Mouse (Mus musculus) testis, adult 2 months (tissue): ENCODE measurements around the gene Suz12. TPM values are rescaled to one million over a fixed set of nuclear protein-coding genes. Genes with fewer than 3 reads are reported as not detected.

Source experiments
- H3K27ac ChIP-seq: fragments of 200-500 bp; 2 replicates; pipeline ENCODE4 v1.5.1; 2012; ENCODE audit warnings: low read depth, low read length; ENCODE audit not compliant: control insufficient read depth, insufficient read depth
- H3K27me3 ChIP-seq: fragments of 200-500 bp; 2 replicates; pipeline ENCODE4 v1.6.1; 2012; ENCODE audit warnings: mild to moderate bottlenecking, low read length, moderate library complexity; ENCODE audit not compliant: control insufficient read depth, insufficient read depth
- H3K36me3 ChIP-seq: fragments of 200-500 bp; 2 replicates; pipeline ENCODE4 v1.6.1; 2012; ENCODE audit warnings: mild to moderate bottlenecking, low read length; ENCODE audit not compliant: control insufficient read depth, insufficient read depth
- H3K4me1 ChIP-seq: fragments of 200-500 bp; 2 replicates; pipeline ENCODE4 v1.6.1; 2012; ENCODE audit warnings: low read length; ENCODE audit not compliant: control insufficient read depth, insufficient read depth
- H3K4me3 ChIP-seq: fragments of 200-500 bp; 2 replicates; pipeline ENCODE4 v1.5.1; 2012; ENCODE audit warnings: low read depth, mild to moderate bottlenecking, low read length, moderate library complexity, mixed read lengths; ENCODE audit not compliant: control insufficient read depth
- CTCF ChIP-seq: fragments of 200-500 bp; IDR thresholded peaks from 2 replicates; pipeline ENCODE4 v1.5.1; 2012; ENCODE audit warnings: low read depth, mild to moderate bottlenecking, inconsistent platforms, low read length, moderate library complexity; ENCODE audit not compliant: control insufficient read depth, insufficient read depth, insufficient replicate concordance
- POLR2A ChIP-seq: fragments of 200-500 bp; IDR thresholded peaks from 2 replicates; pipeline ENCODE4 v1.6.1; 2012; ENCODE audit warnings: low read depth, mild to moderate bottlenecking, inconsistent platforms, low read length, moderate library complexity; ENCODE audit not compliant: control insufficient read depth
- polyA plus RNA-seq: library from polyadenylated mRNA; depleted of rRNA; stranded (reverse); fragments of >200 nt; gene quantifications from 2 replicates; pipeline ENCODE4 v1.2.3, GENCODE M21; 2012

The Suz12 gene
- polyA plus RNA-seq, 1 experiment, result 6.4 TPM

DNA sequence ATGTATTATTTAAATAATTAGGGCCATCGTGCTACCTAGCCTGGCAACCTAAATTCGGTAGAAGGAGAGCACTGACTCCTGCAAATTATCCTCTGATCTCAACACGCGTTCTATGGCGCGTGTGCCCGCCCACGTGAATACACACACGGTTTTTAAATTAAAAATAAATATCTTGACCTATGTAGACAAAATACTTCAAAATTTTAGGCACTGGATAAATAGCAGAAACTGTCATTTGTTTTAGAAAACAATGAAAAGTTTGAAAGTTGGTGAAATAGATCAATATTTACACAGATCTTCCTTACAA, 30.1 kb upstream of the Suz12 start:
- TF ChIP-seq POLR2A (no peak), CTCF (no peak)
- Histone ChIP-seq H3K27ac (no peak overlapping the region), H3K4me1 (peaks cover 9% of the 10 kb centered on the region)

DNA sequence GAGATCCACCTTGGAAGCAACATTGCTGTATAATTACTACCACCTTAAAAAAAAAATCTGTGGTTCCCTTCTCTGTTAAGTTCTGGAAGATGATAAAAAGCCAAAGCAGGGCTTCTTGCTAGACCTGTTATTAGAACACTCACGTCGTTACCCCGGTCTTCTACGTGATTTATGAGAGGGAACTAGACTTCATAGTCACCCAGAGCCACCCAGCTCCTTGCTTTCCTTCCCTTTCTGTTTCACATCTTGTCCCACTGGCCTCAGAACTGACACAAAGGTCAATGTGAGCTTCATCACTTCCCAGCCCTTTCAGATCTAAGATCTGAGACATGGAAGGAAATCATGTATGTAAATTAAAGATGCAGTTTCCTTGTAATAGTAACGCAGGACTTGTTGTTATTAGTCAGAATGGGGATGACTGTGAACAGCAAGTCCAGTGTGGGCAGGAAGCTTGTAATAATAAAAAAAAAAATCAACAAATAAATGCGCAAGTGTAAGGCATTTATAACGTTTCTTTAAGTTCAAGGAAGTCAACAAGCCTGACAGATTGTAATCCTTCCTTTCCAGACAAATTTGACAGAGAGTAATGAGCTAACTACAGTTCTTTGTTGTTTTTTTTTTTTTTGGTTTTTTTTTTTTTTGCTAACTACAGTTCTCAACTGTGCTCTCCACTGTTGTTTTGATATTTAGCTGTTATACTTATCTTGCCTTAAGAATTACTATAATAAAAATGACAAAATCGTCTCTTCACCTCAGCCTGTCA, 29.5 kb upstream of the Suz12 start:
- Histone ChIP-seq H3K4me3 (no peak overlapping the region), H3K36me3 (no peaks in the 10 kb centered on the region), H3K4me1 (peaks cover 9% of the 10 kb centered on the region), H3K27ac (no peak overlapping the region), H3K27me3 (no peaks in the 10 kb centered on the region)
- TF ChIP-seq POLR2A (no peak), CTCF (no peak)

More for the DNA sequence above, 30.1 kb upstream of the Suz12 start:
- Histone ChIP-seq H3K4me3 (peak overlapping the region; percentile 93), H3K36me3 (no peaks in the 10 kb centered on the region), H3K27me3 (no peaks in the 10 kb centered on the region)

DNA sequence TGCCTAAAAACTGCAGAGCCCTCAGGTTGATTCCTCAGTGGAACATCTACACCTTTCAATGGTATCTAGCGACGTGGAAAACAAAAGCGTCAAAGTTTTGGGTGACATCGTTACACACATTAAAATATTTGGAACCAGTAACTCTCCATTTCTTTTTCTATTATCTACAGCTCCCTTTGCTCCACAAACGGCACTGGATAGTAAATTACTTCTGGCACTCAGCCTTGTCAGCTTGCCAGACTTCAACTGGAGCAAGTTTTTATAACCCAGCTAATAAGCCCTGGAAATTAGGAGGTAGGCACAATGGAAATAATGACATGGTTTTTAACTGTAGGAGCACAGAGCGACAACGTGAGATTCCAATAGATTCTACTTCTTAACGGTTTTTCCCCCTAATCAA, 27.0 kb upstream of the Suz12 start:
- Histone ChIP-seq H3K4me3 (no peak overlapping the region), H3K27ac (no peak overlapping the region), H3K36me3 (no peaks in the 10 kb centered on the region), H3K4me1 (peaks cover 9% of the 10 kb centered on the region), H3K27me3 (no peaks in the 10 kb centered on the region)
- TF ChIP-seq POLR2A, result no peak
- no peak for TF ChIP-seq CTCF

DNA sequence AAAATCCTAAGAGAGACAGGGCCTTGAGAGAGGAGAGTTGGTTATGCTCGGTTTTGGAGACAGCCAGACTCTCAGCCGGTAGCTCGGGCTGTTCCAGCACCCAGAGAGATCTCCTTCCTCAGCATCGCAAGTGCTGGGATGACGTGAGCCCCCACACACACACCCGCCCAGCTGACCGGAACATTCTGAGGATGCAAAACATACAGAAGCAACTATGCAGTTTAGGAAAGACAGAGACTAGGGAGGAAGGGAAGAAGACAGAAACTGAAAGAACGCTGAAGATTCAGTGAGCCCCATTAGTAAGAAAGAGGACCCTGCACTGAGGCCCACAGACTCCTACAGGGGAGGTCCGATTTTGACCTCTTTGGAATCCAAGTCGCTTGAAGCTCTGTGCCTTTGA, 25.2 kb upstream of the Suz12 start:
- no peak for TF ChIP-seq CTCF
- TF ChIP-seq POLR2A, result no peak
- H3K4me1 ChIP-seq, result 0 out of 2 replicates have a peak, but pooled peaks cover 2% of the 10 kb centered on the region
- H3K4me3 ChIP-seq, result no peak overlapping the region; the same call in 1 of the 2 replicates
- H3K27me3 ChIP-seq, result no peaks in the 10 kb centered on the region
- H3K27ac ChIP-seq, result no peak overlapping the region; the same call in 1 of the 2 replicates
- no peaks in the 10 kb centered on the region for H3K36me3 ChIP-seq

DNA sequence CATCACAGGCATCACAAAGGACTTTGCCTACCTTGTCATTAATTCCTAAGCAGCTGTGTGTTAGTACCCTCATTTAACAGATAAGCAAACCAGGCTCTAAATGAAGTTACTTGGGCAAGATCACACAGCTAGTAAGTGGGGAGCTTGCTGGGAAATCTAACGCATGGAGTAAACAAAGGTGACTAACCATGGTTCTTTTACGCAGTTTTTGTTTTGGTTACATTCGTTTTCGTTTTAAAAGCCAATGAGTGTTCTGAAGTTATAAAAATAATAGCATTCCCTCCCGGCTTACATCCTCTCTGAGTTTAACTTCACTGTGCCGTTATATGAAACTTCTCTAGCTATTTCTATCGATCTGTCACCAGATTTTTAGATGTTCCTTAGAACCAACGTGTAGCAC, 19.8 kb upstream of the Suz12 start:
- TF ChIP-seq POLR2A, result no peak
- TF ChIP-seq CTCF, result no peak
- H3K27ac ChIP-seq, result no peak overlapping the region
- H3K36me3 ChIP-seq, result no peaks in the 10 kb centered on the region
- peaks cover 10% of the 10 kb centered on the region for H3K4me1 ChIP-seq
- no peak overlapping the region for H3K4me3 ChIP-seq
- H3K27me3 ChIP-seq, result peaks cover 2% of the 10 kb centered on the region; the same call in 1 of the 2 replicates

DNA sequence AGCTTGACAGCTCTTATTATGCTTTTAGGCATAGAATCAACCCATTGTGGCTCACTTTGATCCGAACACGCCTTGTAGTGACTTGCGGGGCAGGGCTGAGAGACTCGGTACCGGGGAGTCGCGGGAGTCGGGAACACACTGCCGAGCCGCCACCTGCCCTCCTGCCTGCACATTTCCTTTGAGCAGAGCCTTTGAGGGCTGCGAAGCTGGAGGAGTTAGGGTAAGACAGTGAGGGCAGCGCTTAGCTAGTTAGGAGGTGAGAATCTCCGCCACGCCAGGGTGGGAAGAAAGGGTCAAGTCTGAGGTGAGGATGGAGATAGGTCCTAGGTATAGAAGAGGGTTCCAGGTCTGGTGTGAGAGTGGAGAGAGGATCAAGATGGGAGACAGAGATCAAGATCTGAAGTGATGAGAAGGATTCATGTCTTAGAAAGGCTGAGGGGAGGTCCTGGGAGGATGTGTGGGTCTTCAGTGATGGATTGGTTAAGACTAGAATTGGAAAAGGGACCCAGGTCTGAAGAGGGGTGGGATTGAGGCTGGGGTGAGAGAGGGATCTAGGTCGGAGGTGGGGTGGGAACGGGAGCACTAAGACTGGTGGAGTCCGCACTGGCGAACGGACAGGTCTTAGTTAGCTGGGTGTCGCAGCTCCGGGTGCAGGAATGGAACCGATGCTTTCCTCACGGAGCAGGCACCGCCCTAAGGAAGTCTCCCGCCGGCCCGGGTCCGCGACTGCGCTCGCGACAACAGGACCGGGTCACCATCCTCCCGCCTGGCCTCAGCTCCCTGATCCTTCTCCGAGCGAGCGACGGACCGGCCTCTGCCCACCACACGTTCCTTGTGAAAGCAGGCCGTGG, 19.1 kb upstream of the Suz12 start:
- H3K4me1 ChIP-seq, result peaks cover 10% of the 10 kb centered on the region
- peaks cover 2% of the 10 kb centered on the region; the same call in 1 of the 2 replicates for H3K27me3 ChIP-seq
- no peak for TF ChIP-seq CTCF
- no peak for TF ChIP-seq POLR2A
- no peak overlapping the region for H3K27ac ChIP-seq
- no peaks in the 10 kb centered on the region for H3K36me3 ChIP-seq
- peak overlapping the region; percentile 75 for H3K4me3 ChIP-seq

DNA sequence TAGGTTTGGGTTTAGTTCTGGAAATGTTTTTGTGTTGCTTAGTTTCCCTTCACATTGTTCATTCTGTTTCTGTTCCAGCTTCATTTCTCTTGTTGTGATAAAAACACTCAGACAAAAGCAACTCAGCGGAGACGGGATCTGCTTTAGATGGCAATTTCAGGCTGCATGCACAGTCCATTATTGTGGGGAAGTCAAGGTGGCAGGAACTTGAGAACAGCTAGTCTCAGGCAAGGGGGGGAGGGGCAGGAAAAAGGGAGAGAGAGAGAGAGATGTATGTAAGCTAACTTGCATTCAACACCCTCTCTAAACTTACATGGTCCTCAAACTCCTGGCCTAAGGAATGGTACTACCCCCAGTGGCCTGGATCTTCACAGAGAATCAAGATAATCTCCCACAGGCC, 17.5 kb upstream of the Suz12 start:
- H3K4me1 ChIP-seq, result peaks cover 10% of the 10 kb centered on the region
- H3K27me3 ChIP-seq, result peaks cover 2% of the 10 kb centered on the region; the same call in 1 of the 2 replicates
- H3K27ac ChIP-seq, result no peak overlapping the region
- TF ChIP-seq POLR2A (no peak), CTCF (no peak)
- no peaks in the 10 kb centered on the region for H3K36me3 ChIP-seq
- no peak overlapping the region for H3K4me3 ChIP-seq
